Mouse (Mus musculus) MEL (cell line): Measurements from ENCODE around the gene Mdp1. TPM values are rescaled to one million over a fixed set of nuclear protein-coding genes. Genes with fewer than 3 reads are reported as not detected.

Experiments used
- DNase-seq: peaks from one replicate; pipeline ENCODE4 v3.0.0; 2011; ENCODE audit warnings: low read depth, low spot score
- H3K27ac ChIP-seq: 2 replicates; pipeline ENCODE4 v1.5.1; 2012; ENCODE audit warnings: low read depth, mild to moderate bottlenecking, control low read depth, low read length, moderate library complexity; ENCODE audit not compliant: control insufficient read depth
- H3K27me3 ChIP-seq, 2 experiments: fragments of 150-350 bp in 1 of 2; sonication (generic) in 1 of 2; 2 replicates each; pipeline ENCODE4 v1.6.1; 2012; ENCODE audit warnings: low read length in 2 of 2, mild to moderate bottlenecking in 2 of 2, improper control_type of control experiment in 1 of 2, moderate library complexity in 1 of 2; ENCODE audit not compliant: insufficient read depth in 2 of 2, control insufficient read depth in 1 of 2
- H3K36me3 ChIP-seq, 2 experiments: 2 replicates each; pipeline ENCODE4 v1.6.1; 2012 to 2014; ENCODE audit warnings: low read length in 2 of 2, improper control_type of control experiment in 1 of 2, inconsistent platforms in 1 of 2, mild to moderate bottlenecking in 1 of 2; ENCODE audit not compliant: insufficient read depth in 2 of 2, control insufficient read depth in 1 of 2
- H3K4me1 ChIP-seq, 2 experiments: fragments of 150-350 bp in 1 of 2; sonication (generic) in 1 of 2; 2 replicates each; pipeline ENCODE4 v1.6.1; 2012; ENCODE audit warnings: low read length in 2 of 2, improper control_type of control experiment in 1 of 2, mild to moderate bottlenecking in 1 of 2; ENCODE audit not compliant: insufficient read depth in 2 of 2, control insufficient read depth in 1 of 2
- H3K4me3 ChIP-seq, 2 experiments: fragments of 150-350 bp in 1 of 2; sonication (generic) in 1 of 2; 2 replicates each; pipeline ENCODE4 v1.5.1; 2012; ENCODE audit warnings: low read depth in 2 of 2, low read length in 2 of 2, mild to moderate bottlenecking in 2 of 2, moderate library complexity in 2 of 2, control low read depth in 1 of 2, improper control_type of control experiment in 1 of 2; ENCODE audit not compliant: control insufficient read depth in 1 of 2, insufficient read depth in 1 of 2
- H3K79me2 ChIP-seq: 2 replicates; pipeline ENCODE4 v1.6.1; 2012; ENCODE audit warnings: mild to moderate bottlenecking, low read length, moderate library complexity; ENCODE audit not compliant: control insufficient read depth, poor library complexity, insufficient read depth
- H3K9ac ChIP-seq: 2 replicates; pipeline ENCODE4 v1.6.1; 2012; ENCODE audit warnings: low read depth, mild to moderate bottlenecking, control low read depth, low read length, moderate library complexity; ENCODE audit not compliant: control insufficient read depth, poor library complexity, severe bottlenecking
- H3K9me3 ChIP-seq: fragments of 150-350 bp; sonication (generic); replicated peaks from 2 replicates; pipeline ENCODE4 v1.6.1; 2012; ENCODE audit warnings: mild to moderate bottlenecking, low read length, improper control_type of control experiment, moderate library complexity; ENCODE audit not compliant: insufficient read depth
- BHLHE40 ChIP-seq: IDR thresholded peaks from 2 replicates; pipeline ENCODE4 v1.6.1; 2012; ENCODE audit warnings: low read depth, mild to moderate bottlenecking, inconsistent platforms, low read length, improper control_type of control experiment, borderline replicate concordance
- CHD1 ChIP-seq: IDR thresholded peaks from 2 replicates; pipeline ENCODE4 v1.6.1; 2012; ENCODE audit warnings: low read depth, mild to moderate bottlenecking, inconsistent platforms, low read length, improper control_type of control experiment
- CHD2 ChIP-seq: IDR thresholded peaks from 2 replicates; pipeline ENCODE4 v1.6.1; 2011; ENCODE audit warnings: low read length, improper control_type of control experiment
- E2F4 ChIP-seq: IDR thresholded peaks from 2 replicates; pipeline ENCODE4 v1.6.1; 2011; ENCODE audit warnings: low read depth, low read length, improper control_type of control experiment, borderline replicate concordance
- ELF1 ChIP-seq: IDR thresholded peaks from 2 replicates; pipeline ENCODE4 v1.6.1; 2014; ENCODE audit warnings: low read depth, mild to moderate bottlenecking, inconsistent platforms, low read length, improper control_type of control experiment, moderate library complexity
- ETS1 ChIP-seq: IDR thresholded peaks from 2 replicates; pipeline ENCODE4 v1.6.1; 2012; ENCODE audit warnings: low read depth, mild to moderate bottlenecking, inconsistent platforms, low read length, improper control_type of control experiment, moderate library complexity
- GABPA ChIP-seq: IDR thresholded peaks from 2 replicates; pipeline ENCODE4 v1.6.1; 2012; ENCODE audit warnings: low read depth, mild to moderate bottlenecking, inconsistent platforms, low read length, improper control_type of control experiment, moderate library complexity
- GATA1 ChIP-seq: IDR thresholded peaks from 2 replicates; pipeline ENCODE4 v1.6.1; 2011; ENCODE audit warnings: low read depth, low read length, improper control_type of control experiment
- KAT2A ChIP-seq: conservative IDR thresholded peaks from 2 replicates; pipeline ENCODE4 v1.6.1; 2012; ENCODE audit warnings: low read depth, low read length, improper control_type of control experiment, inconsistent platforms
- MAFK ChIP-seq: IDR thresholded peaks from 2 replicates; pipeline ENCODE4 v1.6.1; 2011; ENCODE audit warnings: low read depth, mild to moderate bottlenecking, low read length, improper control_type of control experiment, borderline replicate concordance
- MAX ChIP-seq: IDR thresholded peaks from 2 replicates; pipeline ENCODE4 v1.6.1; 2011; ENCODE audit warnings: low read length, improper control_type of control experiment
- MAZ ChIP-seq: IDR thresholded peaks from 2 replicates; pipeline ENCODE4 v1.6.1; 2012; ENCODE audit warnings: low read depth, mild to moderate bottlenecking, inconsistent platforms, low read length, improper control_type of control experiment
- MEF2A ChIP-seq: IDR thresholded peaks from 2 replicates; pipeline ENCODE4 v1.6.1; 2014; ENCODE audit warnings: low read depth, mild to moderate bottlenecking, inconsistent platforms, low read length, improper control_type of control experiment; ENCODE audit not compliant: poor library complexity, insufficient replicate concordance, severe bottlenecking; ENCODE audit errors: extremely low read depth
- MYB ChIP-seq: IDR thresholded peaks from 2 replicates; pipeline ENCODE4 v1.6.1; 2011; ENCODE audit warnings: mild to moderate bottlenecking, low read depth, low read length, improper control_type of control experiment
- MYC ChIP-seq: IDR thresholded peaks from 2 replicates; pipeline ENCODE4 v1.6.1; 2011; ENCODE audit warnings: low read depth, mild to moderate bottlenecking, low read length, improper control_type of control experiment, moderate library complexity
- NELFE ChIP-seq: IDR thresholded peaks from 2 replicates; pipeline ENCODE4 v1.6.1; 2011; ENCODE audit warnings: low read depth, low read length, improper control_type of control experiment
- NRF1 ChIP-seq: IDR thresholded peaks from 2 replicates; pipeline ENCODE4 v1.6.1; 2014; ENCODE audit warnings: low read depth, mild to moderate bottlenecking, inconsistent platforms, low read length, improper control_type of control experiment, moderate library complexity; ENCODE audit not compliant: poor library complexity, insufficient read depth, severe bottlenecking
- POLR2A ChIP-seq, 2 experiments: IDR thresholded peaks; 2 replicates each; pipeline ENCODE4 v1.6.1; 2011 to 2012; ENCODE audit warnings: low read length in 2 of 2, mild to moderate bottlenecking in 2 of 2, control low read depth in 1 of 2, improper control_type of control experiment in 1 of 2, low read depth in 1 of 2, moderate library complexity in 1 of 2; ENCODE audit not compliant: control insufficient read depth in 1 of 2, insufficient read depth in 1 of 2, poor library complexity in 1 of 2
- POLR2AphosphoS5 ChIP-seq: IDR thresholded peaks from 2 replicates; pipeline ENCODE4 v1.6.1; 2012; ENCODE audit warnings: low read depth, borderline replicate concordance, mild to moderate bottlenecking, inconsistent platforms, low read length, moderate library complexity, mixed read lengths
- RAD21 ChIP-seq: IDR thresholded peaks from 2 replicates; pipeline ENCODE4 v1.6.1; 2011; ENCODE audit warnings: mild to moderate bottlenecking, low read depth, low read length, improper control_type of control experiment
- RCOR1 ChIP-seq: IDR thresholded peaks from 2 replicates; pipeline ENCODE4 v1.6.1; 2012; ENCODE audit warnings: low read depth, mild to moderate bottlenecking, inconsistent platforms, low read length, improper control_type of control experiment
- SIN3A ChIP-seq: IDR thresholded peaks from 2 replicates; pipeline ENCODE4 v1.6.1; 2012; ENCODE audit warnings: low read length, improper control_type of control experiment, inconsistent platforms
- TAL1 ChIP-seq: IDR thresholded peaks from 2 replicates; pipeline ENCODE4 v1.6.1; 2012; ENCODE audit warnings: mild to moderate bottlenecking, inconsistent platforms, low read length, moderate library complexity, mixed read lengths
- TBP ChIP-seq: IDR thresholded peaks from 2 replicates; pipeline ENCODE4 v1.8.0; 2011; ENCODE audit warnings: low read depth, low read length, improper control_type of control experiment
- TCF12 ChIP-seq: IDR thresholded peaks from 2 replicates; pipeline ENCODE4 v1.6.1; 2014; ENCODE audit warnings: low read depth, mild to moderate bottlenecking, inconsistent platforms, low read length, improper control_type of control experiment, moderate library complexity
- UBTF ChIP-seq: IDR thresholded peaks from 2 replicates; pipeline ENCODE4 v1.6.1; 2012; ENCODE audit warnings: low read depth, mild to moderate bottlenecking, inconsistent platforms, low read length, improper control_type of control experiment, moderate library complexity, borderline replicate concordance; ENCODE audit not compliant: insufficient read depth
- USF2 ChIP-seq, 2 experiments: IDR thresholded peaks; 2 replicates each; pipeline ENCODE4 v1.6.1; 2011 to 2012; ENCODE audit warnings: improper control_type of control experiment in 2 of 2, low read length in 2 of 2, borderline replicate concordance in 1 of 2, inconsistent platforms in 1 of 2, low read depth in 1 of 2, mild to moderate bottlenecking in 1 of 2; ENCODE audit not compliant: insufficient read depth in 1 of 2
- ZC3H11A ChIP-seq: IDR thresholded peaks from 2 replicates; pipeline ENCODE4 v1.6.1; 2012; ENCODE audit warnings: low read depth, mild to moderate bottlenecking, inconsistent platforms, low read length, improper control_type of control experiment
- ZMIZ1 ChIP-seq: IDR thresholded peaks from 2 replicates; pipeline ENCODE4 v1.6.1; 2012; ENCODE audit warnings: low read depth, mild to moderate bottlenecking, inconsistent platforms, low read length, improper control_type of control experiment, moderate library complexity
- ZNF384 ChIP-seq: IDR thresholded peaks from 2 replicates; pipeline ENCODE4 v1.6.1; 2012; ENCODE audit warnings: low read depth, mild to moderate bottlenecking, inconsistent platforms, low read length, improper control_type of control experiment
- polyA plus RNA-seq, 2 experiments: library from polyadenylated mRNA; stranded (reverse) in 1 of 2; unstranded in 1 of 2; fragments of >175 nt in 1 of 2; fragments of >200 nt in 1 of 2; gene quantifications; 2 replicates each; pipeline versions ENCODE4 v1.2.1 to v1.2.4; 2012; ENCODE audit warnings: low replicate concordance in 2 of 2, low read depth in 1 of 2; ENCODE audit not compliant: insufficient read length in 2 of 2, insufficient read depth in 1 of 2, missing spikeins in 1 of 2
- total RNA-seq: library from RNA; depleted of rRNA; stranded (reverse); fragments of 300-350 nt; gene quantifications from 2 replicates; pipeline ENCODE4 v1.2.3, GENCODE M21; 2012

Mdp1 gene
- total and polyA plus RNA-seq, 3 experiments = 25.6 to 30.6 TPM; not detected in 1

DNA sequence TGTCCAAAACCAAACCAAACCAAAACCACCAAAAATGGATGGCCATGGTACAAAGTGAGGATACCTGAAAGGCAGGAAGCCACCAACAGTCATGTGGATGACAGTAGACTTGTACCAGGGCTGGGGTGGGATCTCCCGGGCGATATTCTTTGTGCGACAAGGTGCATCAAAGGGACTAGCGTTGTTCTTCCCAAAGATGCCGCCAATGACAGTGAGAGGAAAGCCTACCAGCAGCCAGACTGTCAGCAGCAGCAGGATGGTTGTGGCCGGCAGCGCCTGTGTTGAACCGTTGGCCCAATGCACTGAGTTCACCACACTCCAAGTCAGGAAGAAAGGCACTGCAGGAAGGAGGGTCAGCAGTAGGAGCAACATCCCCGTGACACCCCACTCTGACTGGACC, 22.5 kb downstream of the Mdp1 start, which contains the start of gene Gm49378:
TSS of gene Gm49378 (minus strand) at position 101 of the 400 bp plus-strand sequence.
- H3K9me3 ChIP-seq = no peaks in the 10 kb centered on the region
- no peak for DNase-seq
- H3K9ac ChIP-seq = no peak within 1 kb of the TSS
- no peak for TF ChIP-seq CHD2
- TF ChIP-seq RAD21 = no peak
- TF ChIP-seq ZC3H11A = no peak
- TF ChIP-seq CHD1 = no peak
- TF ChIP-seq ELF1 = no peak
- TF ChIP-seq MAZ = no peak
- no peak for TF ChIP-seq TBP
- no peak for TF ChIP-seq ETS1
- no peak for TF ChIP-seq MYB
- peaks cover 30% of the 10 kb centered on the region for H3K79me2 ChIP-seq
- H3K4me1 ChIP-seq = peaks cover 0 to 6% of the 10 kb centered on the region in 2 experiments; a peak in 2 of 4 replicates
- no peak within 1 kb of the TSS for H3K4me3 ChIP-seq
- no peaks in the 10 kb centered on the region for H3K27me3 ChIP-seq
- H3K36me3 ChIP-seq = peaks cover 4 to 9% of the 10 kb centered on the region in 2 experiments
- H3K27ac ChIP-seq = no peak within 1 kb of the TSS

DNA sequence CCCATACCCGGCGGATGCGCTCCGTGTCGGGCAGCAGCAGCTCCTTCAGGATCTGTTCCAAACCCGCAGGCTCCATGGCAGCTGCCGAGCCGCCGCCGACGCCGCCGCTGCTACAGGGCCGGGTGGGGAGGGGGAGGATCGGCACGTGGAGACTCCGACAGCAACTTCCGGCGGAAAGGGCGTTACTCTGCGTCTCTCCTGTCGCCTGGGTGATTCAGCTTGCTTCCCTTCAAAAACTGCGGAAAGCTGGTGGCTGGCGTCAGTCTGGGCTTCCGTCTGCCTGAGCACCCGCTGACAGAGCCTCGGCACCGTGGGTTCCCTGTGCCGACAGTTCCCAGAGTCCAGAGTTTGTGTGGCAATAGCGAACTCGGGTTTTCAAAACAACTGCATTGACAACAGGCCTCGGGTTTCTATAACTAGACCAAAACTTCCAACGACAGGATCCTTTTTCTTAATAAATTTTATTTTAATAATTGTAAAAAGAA, 24.7 kb downstream of the Mdp1 start, which contains the start of gene Ipo4:
TSS of gene Ipo4 (minus strand) at position 435 of the 485 bp plus-strand sequence.
- peak; percentile 94 for DNase-seq
- Histone ChIP-seq H3K4me3 (peak within 1 kb of the TSS; percentile 64 to 83), H3K79me2 (peaks cover 12% of the 10 kb centered on the region), H3K27ac (peak within 1 kb of the TSS; percentile 58), H3K9me3 (no peaks in the 10 kb centered on the region), H3K9ac (peak within 1 kb of the TSS; percentile 86), H3K36me3 (peaks cover 2% of the 10 kb centered on the region in 2 experiments; a peak in 3 of 4 replicates), H3K4me1 (no peaks in the 10 kb centered on the region), H3K27me3 (no peaks in the 10 kb centered on the region)
- TF ChIP-seq RCOR1 = no peak
- TF ChIP-seq ZC3H11A = no peak
- no peak for TF ChIP-seq POLR2AphosphoS5
- TF ChIP-seq MYC = peak; percentile 96
- no peak for TF ChIP-seq KAT2A
- TF ChIP-seq ZNF384 = no peak
- no peak for TF ChIP-seq USF2 (IDR thresholded peaks at IDR 0.05; ENCODE audit: borderline replicate concordance in 1 of 2, insufficient read depth in 1 of 2, low read depth in 1 of 2, low read length in 2 of 2)
- peak; percentile 65 for TF ChIP-seq ELF1
- no peak for TF ChIP-seq MYB
- TF ChIP-seq BHLHE40 = peak; percentile 94
- no peak for TF ChIP-seq TAL1
- no peak for TF ChIP-seq UBTF
- no peak for TF ChIP-seq NRF1
- TF ChIP-seq CHD2 = no peak
- TF ChIP-seq NELFE = no peak; the same call in 1 of the 2 replicates
- no peak for TF ChIP-seq ZMIZ1
- no peak for TF ChIP-seq TCF12
- TF ChIP-seq GABPA = no peak
- no peak for TF ChIP-seq E2F4
- TF ChIP-seq MEF2A = no peak
- TF ChIP-seq MAZ = peak; percentile 61; the same call in 1 of the 2 replicates
- TF ChIP-seq MAFK = no peak
- TF ChIP-seq SIN3A = peak; percentile 99
- no peak for TF ChIP-seq RAD21
- no peak for TF ChIP-seq GATA1
- TF ChIP-seq POLR2A (IDR thresholded peaks at IDR 0.05; ENCODE audit: control insufficient read depth in 1 of 2, insufficient read depth in 1 of 2, low read depth in 1 of 2, low read length in 2 of 2, poor library complexity in 1 of 2) = peak; percentile 69 to 74
- peak; percentile 97 for TF ChIP-seq MAX
